Mouse (Mus musculus): ENCODE measurements around the gene Fam20a.

Fam20a gene

DNA sequence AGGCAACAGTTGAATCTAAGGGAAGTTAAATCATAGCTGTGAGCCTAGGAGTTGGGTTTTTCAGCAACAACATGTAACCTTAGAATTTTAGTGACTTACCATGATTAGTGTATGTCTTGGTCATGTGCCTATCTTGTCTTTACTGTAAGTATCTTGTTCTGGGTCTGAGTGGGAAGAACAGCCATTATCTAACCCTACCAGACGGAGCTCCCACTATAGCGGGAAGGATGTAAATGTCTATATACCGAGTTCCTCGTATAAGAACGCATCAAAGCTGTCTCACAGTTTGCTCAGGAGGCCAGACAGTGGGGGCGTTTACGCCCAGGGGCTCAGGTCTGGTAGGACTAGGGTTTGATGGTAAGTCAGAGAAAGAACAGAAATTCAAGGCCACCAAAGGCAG lies 65.8 kb downstream of the Fam20a start:
- no peak for DNase-seq (ENCODE audit: extremely low spot score, low spot score)

DNA sequence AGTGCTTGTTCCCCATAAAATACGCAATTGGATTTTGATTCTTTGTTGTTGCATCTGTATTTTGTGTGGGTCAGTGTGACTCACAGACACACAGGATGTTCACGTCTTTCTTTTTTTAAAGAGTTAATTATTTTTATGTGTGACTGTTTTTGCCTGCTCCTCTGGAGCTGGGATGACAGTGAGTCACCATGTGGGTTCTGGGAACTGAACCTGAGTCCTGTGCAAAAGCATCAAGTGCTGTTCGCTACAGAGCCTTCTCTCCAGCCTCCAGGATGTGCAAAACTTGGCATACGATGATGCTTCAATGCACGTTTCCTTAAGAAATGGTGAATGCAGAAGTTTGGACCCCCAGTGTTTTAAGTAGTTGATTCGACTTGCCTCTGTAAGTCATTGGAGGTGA lies 67.5 kb downstream of the Fam20a start:
- no peak for DNase-seq (ENCODE audit: extremely low spot score, low spot score)

DNA sequence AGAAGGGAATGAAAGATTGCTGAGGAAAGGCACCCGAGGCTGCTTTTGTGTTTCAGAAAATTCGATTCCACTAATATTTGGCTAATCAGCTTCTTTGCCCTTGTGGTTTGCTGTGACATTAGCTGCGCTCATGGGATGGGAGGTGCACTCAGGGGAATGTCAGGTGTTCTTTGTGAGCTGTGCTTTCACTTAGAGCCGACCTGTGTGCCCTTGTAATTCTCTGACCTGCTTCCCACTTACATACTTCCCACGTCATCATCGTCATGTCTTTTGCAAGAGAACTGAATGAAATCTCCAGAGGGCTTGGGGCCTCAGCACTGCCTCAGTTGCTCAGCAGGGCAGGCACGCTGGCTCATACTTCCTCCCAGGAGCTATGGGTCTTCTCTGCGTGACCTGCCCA lies 68.9 kb downstream of the Fam20a start:
- DNase-seq (ENCODE audit: extremely low spot score, low spot score) = no peak

DNA sequence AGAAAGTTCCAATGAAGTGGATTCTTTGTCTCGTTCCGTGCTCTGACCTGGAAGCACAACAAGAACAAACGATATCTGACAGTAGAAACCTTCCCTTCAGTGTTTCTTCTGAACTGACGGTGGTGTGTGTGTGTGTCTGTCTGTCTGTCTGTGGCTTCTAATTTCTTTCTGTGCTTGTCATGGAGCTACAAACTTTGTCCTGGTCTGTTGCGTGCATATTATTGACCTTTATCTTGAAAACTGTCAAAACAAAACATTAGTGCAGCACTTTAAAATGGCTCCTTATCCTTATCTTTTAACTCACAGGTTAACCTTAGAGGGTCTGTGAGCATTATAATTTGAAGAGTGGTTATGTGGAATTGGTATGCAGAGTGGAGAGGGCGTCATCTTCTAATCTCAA lies 69.6 kb downstream of the Fam20a start:
- DNase-seq (ENCODE audit: extremely low spot score, low spot score) = no peak

DNA sequence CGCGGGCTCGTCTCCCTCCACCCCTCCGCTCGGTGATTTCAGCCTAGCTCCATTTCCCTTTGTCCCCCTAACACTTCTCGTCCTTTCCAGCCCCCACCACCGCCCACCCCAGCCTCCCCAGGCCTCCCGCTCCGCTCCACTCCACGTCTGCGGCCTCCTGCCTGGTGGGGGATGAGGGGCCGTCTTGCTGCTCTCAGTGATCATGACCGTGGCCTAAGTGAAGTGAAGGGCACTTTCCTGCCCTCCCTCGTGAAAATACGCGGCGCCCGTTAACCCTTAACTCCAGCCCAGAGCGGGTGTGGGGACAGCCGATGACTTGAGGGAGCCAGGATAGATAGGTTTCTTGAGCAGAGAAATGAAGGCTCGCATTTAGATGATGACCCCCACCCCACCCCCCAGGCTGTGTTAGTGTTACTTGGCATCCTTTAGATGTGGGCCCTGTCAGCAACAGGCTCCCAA lies 70.5 kb downstream of the Fam20a start:
- peak; percentile 53 for DNase-seq (ENCODE audit: extremely low spot score, low spot score)

DNA sequence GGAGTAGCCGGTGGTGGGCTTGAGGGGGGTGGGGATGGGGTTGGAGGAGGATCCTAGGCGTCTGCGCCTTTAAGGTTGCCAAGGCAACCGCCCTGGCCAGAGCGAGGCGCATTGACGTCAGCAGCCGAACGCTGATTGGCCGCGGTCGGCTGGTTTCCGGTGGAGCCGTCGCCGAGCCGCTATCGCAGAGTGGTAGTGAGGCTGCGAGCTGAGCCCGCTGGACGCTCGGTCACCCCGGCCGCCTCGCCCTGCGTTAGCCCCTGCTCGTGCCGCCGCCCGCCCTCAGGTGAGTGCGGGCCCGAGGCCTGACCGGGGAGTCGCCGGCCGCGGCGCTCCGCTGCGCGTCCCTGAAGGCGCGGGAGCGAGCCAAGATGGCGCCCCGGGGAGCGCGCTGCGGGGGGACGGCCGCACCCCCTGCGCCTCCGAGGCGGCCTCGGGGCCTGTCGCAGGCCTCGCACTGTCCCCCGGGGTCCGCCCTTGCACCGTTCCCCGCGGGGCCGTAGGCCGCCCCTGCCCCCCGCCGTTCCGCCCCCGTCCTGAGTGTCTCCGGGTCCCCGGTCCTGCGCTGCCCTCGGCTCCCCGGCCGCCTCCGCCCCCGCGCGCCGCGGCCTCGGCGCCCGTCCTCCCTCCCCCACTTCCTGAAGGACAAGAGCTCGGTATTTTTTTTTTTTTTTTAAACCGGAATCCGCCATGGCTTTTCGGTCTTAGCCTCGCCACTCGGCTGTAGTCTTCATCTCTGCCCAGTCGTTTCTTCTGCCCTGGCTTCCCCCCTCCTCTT lies 71.1 kb downstream of the Fam20a start:
- peak; percentile 95 for DNase-seq (ENCODE audit: extremely low spot score, low spot score)

DNA sequence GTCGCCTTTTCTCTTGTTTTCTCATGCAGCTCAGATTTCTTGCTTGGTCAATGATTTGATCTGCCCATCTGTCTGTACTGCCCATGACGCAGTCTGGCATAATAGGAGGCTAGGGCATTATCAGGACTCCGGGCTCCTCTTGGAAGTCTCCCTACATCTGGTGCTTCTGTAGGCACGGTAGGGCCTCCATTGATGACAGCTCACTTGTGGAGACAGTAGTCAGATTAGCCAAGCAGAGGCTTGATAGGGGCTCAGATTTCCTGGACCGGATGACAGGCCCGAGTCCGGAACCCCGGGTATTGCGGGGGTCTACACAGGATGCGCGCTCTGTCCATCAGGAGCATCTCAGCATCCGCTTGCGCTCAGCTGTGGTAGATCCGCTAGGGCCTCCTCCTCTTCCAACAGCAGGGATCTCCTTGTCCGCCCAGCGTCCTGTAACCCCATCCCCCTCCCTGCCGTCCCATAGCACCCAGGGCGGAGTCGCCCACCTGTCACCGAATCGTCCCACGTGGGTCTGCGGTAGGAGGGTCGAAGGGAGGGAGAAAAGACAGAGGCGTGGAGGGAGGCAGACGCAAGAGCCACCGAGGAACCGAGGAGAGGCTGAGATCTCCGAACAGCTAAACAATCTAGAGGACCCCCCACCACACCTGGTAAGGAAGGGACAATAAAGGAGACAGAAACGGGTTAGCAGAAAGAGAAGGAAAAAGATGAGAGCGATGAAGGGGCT lies 71.9 kb downstream of the Fam20a start:
- DNase-seq (ENCODE audit: extremely low spot score, low spot score) = peak; percentile 71

DNA sequence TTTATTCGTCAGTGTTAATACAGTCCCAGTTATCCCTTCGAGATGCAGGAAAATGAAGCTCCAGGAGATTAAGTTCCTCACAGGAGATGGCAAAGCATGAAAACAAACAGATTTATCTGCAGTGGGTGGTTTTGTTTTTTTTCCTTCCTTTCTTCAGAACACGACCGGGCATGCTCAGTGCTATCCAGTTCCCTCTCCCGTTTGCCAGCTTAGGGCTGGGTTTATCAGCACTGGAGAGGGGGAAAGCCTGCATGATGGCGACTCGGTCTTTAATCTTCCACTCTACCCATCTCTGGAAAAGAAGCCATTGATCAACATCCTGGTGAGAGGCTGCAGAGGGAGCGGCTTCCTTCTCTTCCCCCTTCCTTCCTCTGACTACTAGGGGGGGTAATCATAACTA lies 72.9 kb downstream of the Fam20a start, which contains the start of gene Prkar1a:
TSS of gene Prkar1a (plus strand) at position 200 of the 400 bp plus-strand sequence.
- DNase-seq (ENCODE audit: extremely low spot score, low spot score) = no peak

DNA sequence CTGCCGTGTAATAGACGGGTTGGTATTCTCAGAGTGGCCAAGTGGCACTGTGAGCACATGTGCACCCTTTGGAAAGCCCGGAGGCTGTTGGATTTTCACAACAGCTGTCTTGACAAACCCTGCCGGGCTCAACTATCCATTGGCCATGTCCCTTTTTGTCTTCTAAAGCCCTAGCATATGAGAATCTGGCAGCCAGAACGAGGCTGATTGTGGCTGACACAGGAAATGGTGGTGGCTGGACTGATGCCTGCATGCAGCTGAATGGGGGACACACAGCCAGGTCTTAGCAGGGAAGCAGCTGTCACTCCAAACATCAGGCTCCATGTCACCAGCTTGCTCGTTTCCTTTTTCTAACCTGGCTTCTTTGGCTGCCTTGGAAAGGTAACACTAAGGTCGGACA lies 73.6 kb downstream of the Fam20a start:
- DNase-seq (ENCODE audit: extremely low spot score, low spot score) = no peak

DNA sequence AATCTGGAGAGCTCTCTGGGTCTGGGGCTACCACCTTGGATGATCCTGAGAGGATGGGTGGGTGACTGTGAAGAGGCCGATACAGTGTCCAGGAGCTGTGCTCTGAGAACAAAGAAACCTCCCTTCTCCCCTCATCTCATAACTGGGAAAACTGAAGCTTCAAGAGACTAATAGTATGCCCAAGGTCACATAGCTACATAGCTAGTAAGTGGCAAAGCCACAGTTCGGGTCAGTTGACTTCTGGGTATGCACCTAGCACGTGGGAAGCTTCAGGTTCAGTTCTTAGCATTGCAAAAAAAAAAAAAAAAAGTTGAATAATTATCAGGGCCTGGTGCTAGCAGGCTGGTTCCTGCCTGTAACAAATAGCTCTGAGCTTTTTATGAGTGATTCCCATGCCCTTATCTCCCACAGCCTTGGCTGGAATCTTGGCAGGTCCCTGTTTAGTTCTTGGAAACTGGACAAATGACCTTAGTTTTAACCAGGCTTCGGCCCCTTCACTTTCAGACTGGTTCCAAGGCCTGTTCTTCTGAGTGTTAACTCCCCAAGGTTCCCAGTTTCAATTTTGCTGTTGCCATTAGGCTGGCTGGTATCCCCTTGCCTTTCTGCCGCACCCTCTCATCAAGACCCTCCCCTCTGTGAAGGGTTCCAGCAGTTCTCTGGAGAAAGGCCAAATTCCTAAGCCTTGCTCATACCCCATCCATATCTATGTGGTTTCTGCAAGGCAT lies 80.4 kb downstream of the Fam20a start:
- no peak for DNase-seq (ENCODE audit: extremely low spot score, low spot score)

DNA sequence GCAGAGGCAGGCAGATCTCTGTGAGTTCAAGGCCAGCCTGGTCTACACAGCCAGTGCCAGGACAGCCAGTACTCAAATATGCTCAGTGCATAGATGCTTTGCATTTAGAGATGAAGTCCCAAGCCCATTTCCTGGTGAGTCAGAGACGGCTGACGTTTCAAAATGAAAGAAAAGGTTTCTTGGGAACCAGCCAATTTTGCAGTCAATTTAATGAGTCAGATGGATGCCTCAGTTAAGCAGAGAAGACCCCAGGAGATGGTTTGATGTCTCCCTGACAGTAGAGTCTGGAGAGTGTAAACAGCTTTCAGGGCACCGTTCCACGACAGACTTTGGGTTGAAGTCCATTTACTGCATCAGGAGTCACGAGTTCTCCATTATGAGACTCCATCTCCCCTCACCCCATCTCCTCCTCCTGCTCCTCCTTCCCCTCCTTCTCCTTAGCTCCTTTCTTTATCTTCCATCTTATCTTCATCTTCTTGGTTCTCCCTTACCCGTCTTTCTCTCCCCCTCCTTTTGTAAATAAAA lies 86.1 kb downstream of the Fam20a start:
- no peak for DNase-seq (ENCODE audit: extremely low spot score, low spot score)

DNA sequence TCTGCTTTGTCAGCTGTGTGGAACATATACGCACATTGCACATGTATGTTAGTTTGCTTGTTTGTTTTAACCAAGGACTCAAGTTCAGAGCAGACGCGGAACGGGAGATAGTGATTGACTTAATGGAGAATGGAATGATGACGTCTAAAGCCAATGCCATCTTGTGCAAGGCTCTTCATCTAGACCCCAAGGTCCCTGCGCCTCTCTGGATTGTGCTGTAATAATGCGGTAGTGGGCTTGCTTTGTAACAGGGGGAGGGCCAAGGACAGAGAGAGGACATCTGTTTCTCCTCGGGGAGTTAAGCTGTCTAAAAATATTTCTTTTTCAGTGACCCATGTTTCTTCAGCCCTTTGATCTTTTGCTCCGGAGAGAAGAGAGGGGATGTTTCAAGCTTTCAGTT lies 87.2 kb downstream of the Fam20a start:
- DNase-seq (ENCODE audit: extremely low spot score, low spot score) = no peak

DNA sequence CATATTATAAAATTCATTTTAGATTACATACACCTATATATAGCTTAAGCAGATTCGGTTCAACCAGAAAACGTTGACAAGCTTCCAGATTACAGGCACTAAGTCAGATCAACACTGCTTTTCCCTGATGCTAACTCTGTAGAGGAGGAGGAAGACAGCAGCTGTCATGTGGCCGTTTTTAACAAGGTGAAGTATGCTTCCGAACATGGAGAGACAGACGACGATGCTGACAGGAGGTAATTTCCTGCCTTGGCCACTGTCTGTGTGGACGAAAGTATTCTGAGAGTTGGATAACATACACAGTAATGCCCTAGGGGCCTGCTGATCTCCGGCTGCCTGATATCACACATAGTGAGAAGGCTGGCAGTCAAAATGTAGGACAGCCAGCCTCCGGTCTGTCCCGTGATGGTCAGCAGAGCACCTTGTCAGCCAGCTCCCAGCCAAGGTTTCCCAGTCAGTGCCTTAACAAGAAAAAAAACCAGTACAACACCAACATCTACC lies 93.0 kb downstream of the Fam20a start:
- DNase-seq (ENCODE audit: extremely low spot score, low spot score) = no peak

DNA sequence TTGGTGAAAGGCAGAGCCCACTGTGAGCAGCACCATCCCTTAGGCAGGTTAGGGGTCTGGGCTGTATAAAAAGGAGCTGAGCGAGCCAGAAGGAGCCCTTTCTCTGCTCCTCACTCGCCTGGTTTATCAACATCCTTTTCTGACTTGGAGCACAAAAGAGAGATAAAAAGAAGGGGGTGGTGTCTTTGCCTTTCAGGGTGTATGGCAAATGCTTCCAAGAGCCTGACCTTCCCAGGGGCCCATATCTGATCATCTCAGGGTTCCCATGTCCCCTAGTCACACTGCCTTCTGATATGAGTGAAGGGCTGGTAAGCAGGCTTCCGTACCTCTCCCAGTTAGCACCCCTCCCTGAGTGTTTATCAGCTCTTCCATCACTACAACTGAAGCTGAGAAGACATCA lies 94.0 kb downstream of the Fam20a start:
- DNase-seq (ENCODE audit: extremely low spot score, low spot score) = no peak

DNA sequence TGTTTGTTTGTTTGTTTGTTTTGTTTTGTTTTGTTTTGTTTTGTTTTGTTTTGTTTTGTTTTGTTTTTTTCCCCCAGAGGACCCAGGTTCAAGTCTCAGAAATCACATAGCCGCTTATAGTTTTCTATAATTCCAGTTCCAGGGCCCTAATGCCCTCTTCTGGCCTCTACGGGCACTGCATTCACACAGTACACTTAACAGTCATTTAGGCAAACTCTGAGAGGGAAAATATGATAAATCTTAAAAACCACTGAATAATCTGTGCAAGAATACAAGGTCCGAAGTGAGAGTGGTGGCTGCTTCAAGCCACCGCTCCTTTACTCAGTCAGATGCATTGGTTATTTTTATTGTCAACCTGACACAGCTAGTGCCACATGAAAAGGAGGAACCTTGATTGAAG lies 94.4 kb downstream of the Fam20a start:
- no peak for DNase-seq (ENCODE audit: extremely low spot score, low spot score)

DNA sequence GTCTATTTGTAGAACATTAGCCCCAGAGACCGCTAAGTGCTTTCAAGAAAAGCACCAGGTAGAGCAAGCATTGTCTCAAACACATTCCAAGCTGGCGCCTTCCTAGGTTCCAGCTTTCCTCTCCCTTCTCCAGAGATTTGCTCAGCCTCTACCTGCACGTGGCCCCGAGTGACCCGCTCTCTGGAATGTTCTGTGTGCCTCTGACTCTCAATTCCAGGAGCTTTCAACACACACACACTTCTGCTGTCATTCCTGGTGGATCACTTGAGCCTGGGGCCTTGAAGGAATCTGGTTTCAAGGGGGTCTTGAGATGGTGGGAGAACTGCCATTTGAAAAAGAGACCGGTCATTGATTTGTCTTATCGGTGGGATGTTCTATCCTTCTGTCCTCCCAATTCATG lies 98.8 kb downstream of the Fam20a start:
- DNase-seq (ENCODE audit: extremely low spot score, low spot score) = no peak

DNA sequence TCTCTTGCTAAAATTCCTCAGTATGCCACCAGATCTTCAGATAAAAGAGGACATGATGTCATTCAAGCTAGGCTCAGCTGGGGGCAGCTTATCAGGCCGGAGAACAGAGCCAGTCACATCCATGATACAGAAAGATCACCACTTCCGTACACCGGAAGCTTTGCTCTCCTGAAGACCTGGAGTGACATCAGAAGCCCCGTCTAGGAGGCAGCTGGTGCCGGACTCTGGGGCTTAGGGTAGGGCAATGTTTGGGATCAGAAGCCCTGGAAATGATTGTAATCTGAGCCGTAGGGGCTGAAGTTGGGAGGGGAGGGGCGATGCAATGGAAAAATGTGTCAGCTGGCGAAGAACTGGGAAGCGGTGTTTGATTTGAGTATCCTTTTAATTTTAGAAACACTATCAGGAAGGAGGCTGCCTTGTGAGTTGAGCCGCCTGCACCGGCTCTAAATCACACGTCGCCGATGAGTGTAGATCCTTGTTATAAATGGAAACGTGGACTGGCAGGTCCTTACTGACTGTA lies 99.5 kb downstream of the Fam20a start:
- no peak for DNase-seq (ENCODE audit: extremely low spot score, low spot score)

DNA sequence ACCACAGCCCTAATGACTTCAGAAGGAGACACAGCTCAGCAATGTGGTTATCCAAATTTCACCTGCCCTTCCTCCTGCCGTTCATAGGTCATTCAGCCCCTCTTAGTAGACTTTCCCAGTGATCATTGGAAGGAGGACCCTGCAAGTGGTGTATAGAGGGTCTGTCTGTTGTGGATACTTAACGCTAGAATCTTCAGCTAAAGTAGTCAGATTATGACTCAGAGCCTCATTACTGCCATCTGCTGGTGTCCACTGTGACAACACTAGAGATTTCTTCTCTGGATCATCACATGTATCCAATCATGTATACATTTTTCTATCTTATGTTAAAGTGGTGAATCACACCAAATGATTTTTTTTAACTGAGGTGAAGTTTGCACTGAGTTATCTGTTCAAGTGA lies 100.9 kb downstream of the Fam20a start:
- peak; percentile 48 for DNase-seq (ENCODE audit: extremely low spot score, low spot score)

DNA sequence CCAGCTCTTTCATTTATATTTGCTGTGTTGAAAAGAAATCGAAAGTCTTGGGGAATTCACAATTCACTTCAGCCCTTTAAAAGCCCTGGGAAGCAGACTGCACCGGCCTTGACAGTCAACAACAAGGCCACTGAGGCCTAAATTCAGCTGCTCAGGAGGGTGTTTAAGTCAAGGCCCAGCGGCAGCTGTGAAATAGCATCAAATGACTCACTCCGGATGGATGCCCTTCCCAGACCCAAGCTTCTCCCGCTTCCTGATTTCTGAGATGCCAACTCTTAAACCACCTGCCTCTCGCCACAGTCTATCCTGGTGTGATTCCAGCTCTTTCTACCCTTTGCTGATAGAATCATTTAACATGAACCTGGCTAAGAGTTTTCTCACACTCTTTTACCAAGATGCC lies 101.7 kb downstream of the Fam20a start:
- no peak for DNase-seq (ENCODE audit: extremely low spot score, low spot score)
